Mouse (Mus musculus) hindbrain, postnatal 0 days (tissue): ENCODE measurements around the gene Fas. TPM values are rescaled to one million over a fixed set of nuclear protein-coding genes. Genes with fewer than 3 reads are reported as not detected.

ENCODE experiments used
- ATAC-seq: fragments of 200-750 bp; cut with Nextera tagmentation; 2 replicates; pipeline ENCODE4 v1.8.0; 2017; ENCODE audit warnings: mild to moderate bottlenecking, moderate TSS enrichment, moderate library complexity
- DNase-seq: peaks from one replicate; pipeline ENCODE4 v3.0.0-alpha.2; 2015; ENCODE audit warnings: low spot score
- H3K27ac ChIP-seq: fragments of 300-500 bp; sonication (generic); 2 replicates; pipeline ENCODE4 v1.5.1; 2014; ENCODE audit warnings: mild to moderate bottlenecking
- H3K27me3 ChIP-seq: fragments of 300-500 bp; sonication (generic); 2 replicates; pipeline ENCODE4 v1.6.1; 2014; ENCODE audit warnings: low read length, mixed read lengths; ENCODE audit not compliant: insufficient read depth
- H3K36me3 ChIP-seq: fragments of 300-500 bp; sonication (generic); 2 replicates; pipeline ENCODE4 v1.6.1; 2014; ENCODE audit warnings: low read length, mixed read lengths; ENCODE audit not compliant: insufficient read depth
- H3K4me1 ChIP-seq: fragments of 300-500 bp; sonication (generic); 2 replicates; pipeline ENCODE4 v1.6.1; 2014; ENCODE audit warnings: antibody characterized with exemption, low read length, mixed read lengths; ENCODE audit not compliant: insufficient read depth
- H3K4me2 ChIP-seq: fragments of 300-500 bp; sonication (generic); 2 replicates; pipeline ENCODE4 v1.6.1; 2014; ENCODE audit warnings: low read depth, mild to moderate bottlenecking, low read length, moderate library complexity, mixed read lengths
- H3K4me3 ChIP-seq: fragments of 300-500 bp; sonication (generic); 2 replicates; pipeline ENCODE4 v1.5.1; 2014; ENCODE audit warnings: low read length
- H3K9ac ChIP-seq: fragments of 300-500 bp; sonication (generic); replicated peaks from 2 replicates; pipeline ENCODE4 v1.6.1; 2014; ENCODE audit warnings: mild to moderate bottlenecking, low read length, moderate library complexity, mixed read lengths
- H3K9me3 ChIP-seq: fragments of 300-500 bp; sonication (generic); 2 replicates; pipeline ENCODE4 v1.6.1; 2016; ENCODE audit warnings: low read length, mixed read lengths
- CTCF ChIP-seq: IDR thresholded peaks from 2 replicates; pipeline ENCODE4 v1.5.1; 2016; ENCODE audit warnings: antibody characterized with exemption, control low read depth, low read depth
- WGBS: fragments of 180-500 bp; shearing (Covaris S2); extraction: QIAGEN DNeasy Blood & Tissue Kit; methylation state at CpG from one replicate; pipeline ENCODE4 v1.1.7; 2014; 5-methylcytosine and 5-hydroxymethylcytosine counted together
- polyA plus RNA-seq: library from polyadenylated mRNA; unstranded; fragments of >200 nt; fragmentation: Nextera tagmentation; extraction: Ambion mirVana; gene quantifications from 2 replicates; pipeline ENCODE4 v1.2.1, GENCODE M21; 2015
- total RNA-seq: library from RNA; depleted of rRNA; stranded (reverse); fragments of >200 nt; gene quantifications from 2 replicates; pipeline ENCODE4 v1.2.3, GENCODE M21; 2014; rRNA removed

Fas gene
- total RNA-seq, result 0.47 and 0.78 TPM in 2 replicates
- 2.4 and 2.8 TPM in 2 replicates for polyA plus RNA-seq

DNA sequence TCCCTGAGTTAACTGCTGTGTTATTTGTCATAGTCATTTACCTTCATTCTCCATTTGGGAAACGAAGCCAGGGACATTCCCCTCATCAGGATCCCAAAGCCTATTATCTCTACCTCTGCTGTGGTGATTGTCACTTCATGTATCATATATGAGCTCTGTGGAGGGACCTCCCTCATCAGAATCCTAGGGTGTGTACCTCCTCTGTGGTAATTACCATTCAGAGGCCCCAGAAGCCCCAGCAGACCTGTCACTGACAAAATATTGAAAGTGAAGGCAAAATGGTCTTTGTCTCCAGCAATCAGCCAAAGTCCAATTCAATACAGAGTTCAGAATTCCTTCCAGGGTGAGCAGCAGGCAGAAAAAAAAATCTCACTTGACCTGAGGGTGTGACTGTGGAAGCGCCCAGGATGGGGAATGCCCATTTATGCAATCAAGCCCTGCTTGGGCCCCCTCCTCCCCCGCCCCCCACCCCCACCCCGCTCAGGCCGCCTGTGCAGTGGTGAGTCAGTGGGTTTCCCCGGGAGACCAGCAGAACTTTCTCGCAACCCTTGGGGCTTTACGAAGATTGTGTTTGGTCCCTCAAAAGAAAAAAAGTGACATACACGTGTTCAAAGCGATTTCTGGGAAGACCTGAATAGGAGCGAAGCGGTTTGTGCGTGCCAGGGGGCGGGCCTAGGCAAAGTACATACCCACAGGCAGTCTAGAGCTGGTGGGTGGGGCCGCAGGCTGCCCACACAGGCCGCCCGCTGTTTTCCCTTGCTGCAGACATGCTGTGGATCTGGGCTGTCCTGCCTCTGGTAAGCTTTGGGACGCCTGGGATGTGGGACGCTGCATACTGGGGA is at the start of gene Fas:
TSS of gene Fas (plus strand) at position 719 of the 842 bp plus-strand sequence.
- peak; percentile 59 for DNase-seq
- TF ChIP-seq CTCF, result no peak
- Histone ChIP-seq H3K27ac (no peak within 1 kb of the TSS), H3K4me1 (no peaks in the 10 kb centered on the region), H3K4me3 (peak within 1 kb of the TSS; percentile 41), H3K9ac (peak within 1 kb of the TSS; percentile 41), H3K4me2 (peak within 1 kb of the TSS; percentile 96), H3K27me3 (no peaks in the 10 kb centered on the region), H3K36me3 (no peaks in the 10 kb centered on the region), H3K9me3 (no peaks in the 10 kb centered on the region)
- peak; percentile 91 for ATAC-seq
- 3% methylated on average over 19 of the region's 19 CpGs for WGBS

DNA sequence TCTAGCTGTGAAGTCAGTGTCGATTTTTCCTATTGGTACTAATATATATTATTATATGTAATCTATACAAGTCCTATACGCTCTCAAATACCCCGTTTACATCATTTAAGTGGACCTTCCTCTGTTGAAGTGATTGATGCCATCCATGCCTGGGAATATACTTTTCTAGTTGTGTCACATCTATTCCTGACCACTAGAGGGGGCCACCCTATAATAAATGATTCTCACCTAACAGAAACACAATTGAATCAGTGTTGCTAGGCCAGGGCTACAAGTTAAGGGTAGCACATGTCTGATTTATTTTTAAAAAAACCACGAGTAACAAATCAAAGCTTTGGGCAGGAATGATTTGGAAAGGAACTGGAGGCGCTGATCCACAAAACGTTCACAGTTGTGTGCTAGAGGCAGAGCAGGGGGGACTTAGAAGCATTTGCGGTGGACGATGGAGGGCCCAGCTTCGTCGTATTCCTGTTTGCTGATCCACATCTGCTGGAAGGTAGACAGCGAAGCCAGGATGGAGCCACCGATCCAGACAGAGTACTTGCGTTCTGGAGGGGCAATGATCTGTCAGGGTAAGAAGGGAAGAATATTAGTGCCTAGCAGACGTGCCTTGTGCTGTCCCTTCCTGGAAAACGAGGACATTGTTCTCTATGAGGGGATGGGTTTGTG is 49.1 kb upstream of the Fas start:
- ATAC-seq, result 0 out of 2 replicates have a peak, but pooled peaks have one; percentile 25
- Histone ChIP-seq H3K4me2 (no peak overlapping the region), H3K36me3 (no peaks in the 10 kb centered on the region), H3K27me3 (no peaks in the 10 kb centered on the region), H3K27ac (no peak overlapping the region), H3K4me1 (no peaks in the 10 kb centered on the region), H3K9me3 (no peaks in the 10 kb centered on the region), H3K4me3 (no peak overlapping the region), H3K9ac (no peak overlapping the region)
- WGBS, result 69% methylated on average over 15 of the region's 15 CpGs
- peak; percentile 71 for DNase-seq
- peak; percentile 74 for TF ChIP-seq CTCF

DNA sequence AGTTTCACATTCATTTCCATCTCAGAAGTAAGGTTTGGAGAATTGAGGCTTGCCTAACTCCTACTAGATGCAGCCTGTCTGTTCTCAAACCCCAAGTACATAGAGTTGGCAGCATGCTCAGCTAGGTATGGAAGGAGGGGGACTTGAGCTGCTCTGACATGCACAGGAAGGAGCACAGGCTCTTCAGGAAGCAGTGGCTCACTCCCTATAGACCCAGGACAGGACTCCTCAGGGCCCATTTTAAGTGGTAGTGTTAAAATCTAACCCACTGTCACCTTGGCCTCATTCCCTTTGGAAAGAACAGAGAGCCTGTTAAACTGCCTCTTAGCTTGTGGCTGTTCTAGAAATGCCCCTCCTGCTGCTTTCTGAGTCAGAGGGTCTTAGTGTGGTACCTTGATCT is 47.5 kb upstream of the Fas start:
- Histone ChIP-seq H3K27ac (no peak overlapping the region), H3K27me3 (no peaks in the 10 kb centered on the region), H3K4me3 (no peak overlapping the region), H3K36me3 (no peaks in the 10 kb centered on the region), H3K9me3 (no peaks in the 10 kb centered on the region), H3K4me1 (no peaks in the 10 kb centered on the region), H3K4me2 (no peak overlapping the region), H3K9ac (no peak overlapping the region)
- TF ChIP-seq CTCF, result no peak
- ATAC-seq (no peak), DNase-seq (no peak)

- DNase-seq (peak; percentile 95), ATAC-seq (peak; percentile 52)
- Histone ChIP-seq H3K27me3 (no peaks in the 10 kb centered on the region), H3K9me3 (no peaks in the 10 kb centered on the region), H3K4me2 (no peak overlapping the region), H3K9ac (no peak overlapping the region), H3K27ac (no peak overlapping the region), H3K36me3 (no peaks in the 10 kb centered on the region), H3K4me1 (no peaks in the 10 kb centered on the region), H3K4me3 (no peak overlapping the region)
- WGBS, result 15% methylated on average over 6 of the region's 6 CpGs
- TF ChIP-seq CTCF, result peak; percentile 69
Observed at GRCm38 (mm10) chr19:34244056-34244455, 46.4 kb upstream of the Fas start.

DNA sequence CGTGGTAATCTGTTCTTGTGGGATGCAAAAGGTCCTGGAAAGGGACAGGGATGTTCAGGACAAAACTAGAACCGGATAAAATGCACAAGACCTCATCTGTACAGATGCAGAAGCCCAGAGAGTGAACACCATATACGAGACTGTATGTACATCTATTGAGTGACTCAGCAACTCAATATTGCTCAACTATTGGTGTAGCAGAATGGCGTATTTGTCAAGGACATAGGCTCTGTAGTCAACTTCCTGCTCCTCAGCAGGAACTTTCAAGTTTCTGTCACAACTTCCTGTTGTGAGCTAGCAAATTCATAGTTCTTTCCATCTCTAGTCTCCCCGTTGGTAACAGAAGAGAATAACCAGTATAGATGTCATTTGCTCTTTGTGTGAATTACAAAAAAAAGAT is 41.9 kb upstream of the Fas start:
- no peaks in the 10 kb centered on the region for H3K9me3 ChIP-seq
- H3K4me1 ChIP-seq, result no peaks in the 10 kb centered on the region
- no peak for DNase-seq
- no peak overlapping the region for H3K4me2 ChIP-seq
- TF ChIP-seq CTCF, result no peak
- no peaks in the 10 kb centered on the region for H3K27me3 ChIP-seq
- H3K36me3 ChIP-seq, result no peaks in the 10 kb centered on the region
- H3K4me3 ChIP-seq, result no peak overlapping the region
- 82% methylated on average over 5 of the region's 5 CpGs for WGBS
- no peak overlapping the region for H3K9ac ChIP-seq
- ATAC-seq, result no peak
- H3K27ac ChIP-seq, result no peak overlapping the region

DNA sequence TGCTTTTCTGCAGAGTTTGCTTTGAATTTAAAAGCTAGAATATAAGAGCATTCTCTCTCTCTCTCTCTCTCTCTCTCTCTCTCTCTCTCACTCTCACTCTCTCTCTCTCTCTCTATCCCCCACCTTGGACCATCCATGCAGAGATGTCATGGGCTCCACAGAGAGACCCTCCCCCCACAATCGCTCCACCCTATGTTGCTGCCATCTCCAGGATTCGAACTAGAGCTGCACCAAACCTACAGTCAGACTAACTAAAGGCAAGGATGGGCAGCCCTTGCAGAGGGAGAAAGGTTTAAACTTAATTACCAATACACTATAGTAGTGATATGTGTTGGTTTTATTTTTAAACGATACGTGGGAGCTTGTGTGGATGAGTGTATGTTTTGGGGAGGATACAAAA is 39.8 kb upstream of the Fas start:
- TF ChIP-seq CTCF, result no peak
- no peak overlapping the region for H3K4me3 ChIP-seq

More for the DNA sequence above, 39.8 kb upstream of the Fas start:
- H3K27ac ChIP-seq, result no peak overlapping the region
- no peak overlapping the region for H3K9ac ChIP-seq
- no peak overlapping the region for H3K4me2 ChIP-seq
- WGBS, result 87% methylated on average over 4 of the region's 4 CpGs
- H3K27me3 ChIP-seq, result no peaks in the 10 kb centered on the region
- ATAC-seq (no peak), DNase-seq (no peak)
- H3K4me1 ChIP-seq, result 0 out of 2 replicates have a peak, but pooled peaks cover 6% of the 10 kb centered on the region
- H3K9me3 ChIP-seq, result no peaks in the 10 kb centered on the region
- no peaks in the 10 kb centered on the region for H3K36me3 ChIP-seq
